Mouse (Mus musculus): Measurements from ENCODE around the gene Eif2s3y. TPM values are rescaled to one million over a fixed set of nuclear protein-coding genes. Genes with fewer than 3 reads are reported as not detected.
A peak's percentile ranks its signal among the peaks of the same experiment; 100 is the strongest.

Gene Eif2s3y
- 100 to 1,000 TPM; 165 to 178 TPM for polyA plus RNA-seq (2017; shearing (Covaris generic))

GRCm38 (mm10) chrY:1009882-1010751 is at the start of gene Eif2s3y:
Gene Eif2s3y, plus strand, starts transcription at chrY:1010543.
- peak; percentile 88 for ATAC-seq

Other genes with a start within 250 kb of the Eif2s3y start
- not detected for gene Zfy1, start 213.1 kb upstream of the Eif2s3y start, polyA plus RNA-seq (2017; shearing (Covaris generic))
- under 1 TPM in 1 of 2 experiments, not detected in 1; 0.11 TPM for gene Uba1y, start 191.9 kb upstream of the Eif2s3y start, polyA plus RNA-seq (2017; shearing (Covaris generic))
- 10 to 100 TPM; 25.2 to 29.0 TPM for gene Kdm5d, start 112.8 kb upstream of the Eif2s3y start, polyA plus RNA-seq (2017; shearing (Covaris generic))
- gene Uty, start 235.2 kb downstream of the Eif2s3y start, polyA plus RNA-seq (2017; shearing (Covaris generic)): 10 to 100 TPM; 57.6 to 61.6 TPM